Mouse (Mus musculus) myocyte (in vitro differentiated cells): Measurements from ENCODE around the gene Irx5.

Source experiments
- MAX ChIP-seq: IDR thresholded peaks from one replicate; pipeline ENCODE4 v1.6.1; 2011; ENCODE audit warnings: low read depth, mild to moderate bottlenecking, control low read depth
- USF1 ChIP-seq: IDR thresholded peaks from one replicate; pipeline ENCODE4 v1.6.1; 2011; ENCODE audit warnings: low read depth, mild to moderate bottlenecking, control low read depth, moderate library complexity

- TF ChIP-seq MAX: no peak
- no peak for TF ChIP-seq USF1
Observed at GRCm38 (mm10) chr8:92323751-92324150, 33.7 kb upstream of the Irx5 start.
